Mouse (Mus musculus) kidney, postnatal 0 days (tissue): ENCODE measurements around the gene Cyp4f39. TPM values are rescaled to one million over a fixed set of nuclear protein-coding genes. Genes with fewer than 3 reads are reported as not detected.

Experiments
- ATAC-seq: fragments of 200-750 bp; cut with Nextera tagmentation; replicated peaks from 2 replicates; pipeline ENCODE4 v1.8.0; 2017; ENCODE audit warnings: low read depth, moderate number of reproducible peaks, moderate TSS enrichment, moderate library complexity; ENCODE audit not compliant: low FRiP score
- DNase-seq: peaks from one replicate; pipeline ENCODE4 v3.0.0-alpha.2; 2016; ENCODE audit warnings: low spot score
- H3K27ac ChIP-seq: fragments of 300-500 bp; sonication (generic); 2 replicates; pipeline ENCODE4 v1.5.1; 2014; ENCODE audit warnings: mild to moderate bottlenecking
- H3K27me3 ChIP-seq: fragments of 300-500 bp; sonication (generic); 2 replicates; pipeline ENCODE4 v1.6.1; 2014; ENCODE audit warnings: low read length, mixed read lengths; ENCODE audit not compliant: insufficient read depth
- H3K36me3 ChIP-seq: fragments of 300-500 bp; sonication (generic); 2 replicates; pipeline ENCODE4 v1.6.1; 2014; ENCODE audit warnings: low read length, mixed read lengths; ENCODE audit not compliant: insufficient read depth
- H3K4me1 ChIP-seq: fragments of 300-500 bp; sonication (generic); replicated peaks from 2 replicates; pipeline ENCODE4 v1.6.1; 2014; ENCODE audit warnings: antibody characterized with exemption, low read length, mixed read lengths; ENCODE audit not compliant: insufficient read depth
- H3K4me2 ChIP-seq: fragments of 300-500 bp; sonication (generic); 2 replicates; pipeline ENCODE4 v1.6.1; 2014; ENCODE audit warnings: mild to moderate bottlenecking, low read length, moderate library complexity, mixed read lengths
- H3K4me3 ChIP-seq: fragments of 300-500 bp; sonication (generic); replicated peaks from 2 replicates; pipeline ENCODE4 v1.5.1; 2014; ENCODE audit warnings: low read depth, low read length
- H3K9ac ChIP-seq: fragments of 300-500 bp; sonication (generic); 2 replicates; pipeline ENCODE4 v1.6.1; 2014; ENCODE audit warnings: low read depth, low read length
- H3K9me3 ChIP-seq: fragments of 300-500 bp; sonication (generic); replicated peaks from 2 replicates; pipeline ENCODE4 v1.6.1; 2016; ENCODE audit warnings: low read length, inconsistent platforms, mixed read lengths
- CTCF ChIP-seq: IDR thresholded peaks from 2 replicates; pipeline ENCODE4 v1.5.1; 2016; ENCODE audit warnings: antibody characterized with exemption, low read depth, mild to moderate bottlenecking, moderate library complexity
- WGBS: fragments of 180-500 bp; shearing (Covaris S2); extraction: QIAGEN DNeasy Blood & Tissue Kit; methylation state at CpG from one replicate; pipeline ENCODE4 v1.1.7; 2014; 5-methylcytosine and 5-hydroxymethylcytosine counted together
- polyA plus RNA-seq: library from polyadenylated mRNA; unstranded; fragments of >200 nt; fragmentation: Nextera tagmentation; extraction: Ambion mirVana; gene quantifications from 2 replicates; pipeline ENCODE4 v1.2.1, GENCODE M21; 2015

Gene Cyp4f39
- 0.54 and 0.98 TPM in 2 replicates for polyA plus RNA-seq

- peak; percentile 52 for DNase-seq
- no peaks in the 10 kb centered on the region for H3K27me3 ChIP-seq
- no peak within 1 kb of the TSS for H3K27ac ChIP-seq
- H3K36me3 ChIP-seq: no peaks in the 10 kb centered on the region
- no peaks in the 10 kb centered on the region for H3K4me1 ChIP-seq
- no peaks in the 10 kb centered on the region for H3K9me3 ChIP-seq
- ATAC-seq: peak; percentile 68; the same call in 1 of the 2 replicates
- no peak for TF ChIP-seq CTCF
- 1% methylated on average over 19 of the region's 19 CpGs for WGBS
- H3K4me2 ChIP-seq: peak within 1 kb of the TSS; percentile 61
- H3K4me3 ChIP-seq: peak within 1 kb of the TSS; percentile 6; the same call in 1 of the 2 replicates
- no peak within 1 kb of the TSS for H3K9ac ChIP-seq
These were observed at the start of gene Cyp4f39 for GRCm38 (mm10) chr17:32452482-32452881. Gene Cyp4f39, plus strand, starts transcription at chr17:32452723.

- ATAC-seq: no peak
- H3K4me2 ChIP-seq: no peak overlapping the region
- peaks cover 4% of the 10 kb centered on the region; the same call in 1 of the 2 replicates for H3K27me3 ChIP-seq
- H3K4me1 ChIP-seq: no peaks in the 10 kb centered on the region
- no peaks in the 10 kb centered on the region for H3K9me3 ChIP-seq
- H3K27ac ChIP-seq: no peak overlapping the region
- no peaks in the 10 kb centered on the region for H3K36me3 ChIP-seq
- H3K9ac ChIP-seq: no peak overlapping the region
- no peak for TF ChIP-seq CTCF
- no peak for DNase-seq
- H3K4me3 ChIP-seq: no peak overlapping the region
- WGBS: 69% methylated on average over 11 of the region's 11 CpGs
These were observed 49.8 kb upstream of the Cyp4f39 start for GRCm38 (mm10) chr17:32402779-32403157.

- no peak within 1 kb of the TSS for H3K27ac ChIP-seq
- H3K4me3 ChIP-seq: no peak within 1 kb of the TSS
- 60% methylated on average over 8 of the region's 8 CpGs for WGBS
- no peaks in the 10 kb centered on the region for H3K27me3 ChIP-seq
- no peak for ATAC-seq
- no peaks in the 10 kb centered on the region for H3K36me3 ChIP-seq
- H3K4me2 ChIP-seq: no peak within 1 kb of the TSS
- TF ChIP-seq CTCF: no peak
- no peak within 1 kb of the TSS for H3K9ac ChIP-seq
- no peak for DNase-seq
- H3K9me3 ChIP-seq: no peaks in the 10 kb centered on the region
- no peaks in the 10 kb centered on the region for H3K4me1 ChIP-seq
These were observed 49.1 kb upstream of the Cyp4f39 start, which contains the start of gene Rasal3 for GRCm38 (mm10) chr17:32403417-32403816. Gene Rasal3, minus strand, starts transcription at chr17:32403583.

GRCm38 (mm10) chr17:32411898-32412297 lies 40.6 kb upstream of the Cyp4f39 start:
- H3K4me2 ChIP-seq: no peak overlapping the region
- no peak overlapping the region for H3K4me3 ChIP-seq
- no peak for ATAC-seq
- no peak overlapping the region for H3K9ac ChIP-seq
- no peaks in the 10 kb centered on the region for H3K4me1 ChIP-seq
- H3K36me3 ChIP-seq: no peaks in the 10 kb centered on the region
- no peak for DNase-seq
- TF ChIP-seq CTCF: no peak
- 0 out of 2 replicates have a peak, but pooled peaks cover 3% of the 10 kb centered on the region for H3K27me3 ChIP-seq
- 88% methylated on average over 6 of the region's 6 CpGs for WGBS
- H3K9me3 ChIP-seq: no peaks in the 10 kb centered on the region
- no peak overlapping the region for H3K27ac ChIP-seq

- no peak overlapping the region for H3K27ac ChIP-seq
- no peaks in the 10 kb centered on the region for H3K36me3 ChIP-seq
- no peak overlapping the region for H3K9ac ChIP-seq
- 0 out of 2 replicates have a peak, but pooled peaks cover 3% of the 10 kb centered on the region for H3K27me3 ChIP-seq
- H3K9me3 ChIP-seq: no peaks in the 10 kb centered on the region
- H3K4me3 ChIP-seq: no peak overlapping the region
- WGBS: 51% methylated on average over 24 of the region's 24 CpGs
- DNase-seq (no peak), ATAC-seq (no peak)
- H3K4me2 ChIP-seq: no peak overlapping the region
- no peaks in the 10 kb centered on the region for H3K4me1 ChIP-seq
- TF ChIP-seq CTCF: no peak
These were observed 37.0 kb upstream of the Cyp4f39 start for GRCm38 (mm10) chr17:32415417-32416020.

GRCm38 (mm10) chr17:32416771-32417170 lies 35.8 kb upstream of the Cyp4f39 start:
- TF ChIP-seq CTCF: no peak
- no peaks in the 10 kb centered on the region for H3K9me3 ChIP-seq

More at GRCm38 (mm10) chr17:32416771-32417170, 35.8 kb upstream of the Cyp4f39 start:
- Histone ChIP-seq H3K4me2 (no peak overlapping the region), H3K27me3 (0 out of 2 replicates have a peak, but pooled peaks cover 3% of the 10 kb centered on the region), H3K9ac (no peak overlapping the region), H3K4me1 (no peaks in the 10 kb centered on the region), H3K36me3 (no peaks in the 10 kb centered on the region), H3K27ac (no peak overlapping the region), H3K4me3 (no peak overlapping the region)
- ATAC-seq: no peak
- DNase-seq: no peak
- WGBS: 94% methylated on average over 14 of the region's 14 CpGs
